Mouse (Mus musculus) heart, embryonic 13.5 days (tissue): ENCODE results near the gene Pik3cg. TPM values are rescaled to one million over a fixed set of nuclear protein-coding genes. Genes with fewer than 3 reads are reported as not detected.

Experiments
- ATAC-seq: fragments of 200-750 bp; cut with Nextera tagmentation; 2 replicates; pipeline ENCODE4 v1.8.0; 2017; ENCODE audit warnings: moderate TSS enrichment; ENCODE audit not compliant: insufficient number of reproducible peaks, low FRiP score, low TSS enrichment; ENCODE audit errors: extremely low read depth
- H3K27ac ChIP-seq: fragments of 300-500 bp; sonication (generic); replicated peaks from 2 replicates; pipeline ENCODE4 v1.5.1; 2015; ENCODE audit warnings: moderate library complexity, mild to moderate bottlenecking, inconsistent platforms
- H3K27me3 ChIP-seq: fragments of 300-500 bp; sonication (generic); replicated peaks from 2 replicates; pipeline ENCODE4 v1.6.1; 2015; ENCODE audit warnings: mild to moderate bottlenecking, inconsistent platforms
- H3K36me3 ChIP-seq: fragments of 300-500 bp; sonication (generic); 2 replicates; pipeline ENCODE4 v1.6.1; 2015; ENCODE audit warnings: mild to moderate bottlenecking, inconsistent platforms
- H3K4me1 ChIP-seq: fragments of 300-500 bp; sonication (generic); 2 replicates; pipeline ENCODE4 v1.6.1; 2015; ENCODE audit warnings: inconsistent platforms
- H3K4me2 ChIP-seq: fragments of 300-500 bp; sonication (generic); 2 replicates; pipeline ENCODE4 v1.6.1; 2015; ENCODE audit warnings: inconsistent platforms, mild to moderate bottlenecking, moderate library complexity
- H3K4me3 ChIP-seq: fragments of 300-500 bp; sonication (generic); 2 replicates; pipeline ENCODE4 v1.5.1; 2015; ENCODE audit warnings: moderate library complexity, mild to moderate bottlenecking, inconsistent platforms
- H3K9ac ChIP-seq: fragments of 300-500 bp; sonication (generic); 2 replicates; pipeline ENCODE4 v1.6.1; 2015; ENCODE audit warnings: inconsistent platforms, mild to moderate bottlenecking, moderate library complexity
- H3K9me3 ChIP-seq: fragments of 300-500 bp; sonication (generic); 2 replicates; pipeline ENCODE4 v1.6.1; 2016; ENCODE audit warnings: inconsistent platforms
- WGBS: fragments of 180-500 bp; shearing (Covaris S2); methylation state at CpG from one replicate; pipeline ENCODE4 v1.1.7; 2015; ENCODE audit warnings: mixed read lengths; 5-methylcytosine and 5-hydroxymethylcytosine counted together
- polyA plus RNA-seq: library from polyadenylated mRNA; unstranded; fragments of >200 nt; fragmentation: Nextera tagmentation; extraction: Ambion mirVana; gene quantifications from 2 replicates; pipeline ENCODE4 v1.2.1, GENCODE M21; 2015

The Pik3cg gene
- polyA plus RNA-seq, 1 experiment from 2014 or later: 1.2 TPM

DNA sequence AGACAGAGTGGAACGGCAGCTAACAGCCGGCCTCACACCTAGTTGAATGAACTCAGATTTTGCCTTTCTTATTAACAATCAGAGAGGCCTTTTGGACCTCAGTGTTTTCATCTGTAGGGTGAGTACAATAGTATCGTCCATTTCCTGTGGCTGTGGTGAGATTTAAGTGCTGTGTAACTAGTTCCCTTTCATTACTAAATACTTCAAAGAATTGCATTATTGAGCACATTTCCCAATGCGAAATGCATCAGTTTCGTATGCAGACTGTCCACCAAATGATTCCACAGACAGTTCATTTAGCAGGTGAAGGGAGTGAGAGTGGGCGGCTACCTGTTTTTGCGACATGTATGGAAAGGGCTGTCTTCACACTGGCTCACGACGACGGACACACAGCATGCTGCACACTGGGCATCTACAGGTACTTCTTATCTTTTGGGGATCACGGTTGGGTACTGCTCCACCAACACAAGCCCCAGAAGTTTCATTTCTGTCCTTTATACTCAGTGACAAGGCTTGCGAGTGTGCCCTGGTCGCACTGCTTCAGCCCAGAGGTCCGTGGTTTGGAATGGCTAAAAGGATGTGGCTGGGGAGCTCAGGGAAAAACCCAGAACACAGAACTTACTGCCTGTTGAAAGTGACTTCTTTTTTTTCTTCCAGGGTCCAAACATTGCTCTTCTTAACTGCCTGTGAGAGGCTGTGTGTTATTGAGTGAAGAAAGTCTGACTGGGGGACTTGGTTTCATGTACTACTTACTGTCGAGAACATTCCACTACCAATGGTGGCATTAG lies 25.6 kb downstream of the Pik3cg start:
- Histone ChIP-seq H3K4me2 (no peak overlapping the region), H3K27me3 (no peaks in the 10 kb centered on the region), H3K27ac (no peak overlapping the region), H3K9me3 (no peaks in the 10 kb centered on the region), H3K4me3 (no peak overlapping the region), H3K36me3 (no peaks in the 10 kb centered on the region), H3K9ac (no peak overlapping the region), H3K4me1 (no peaks in the 10 kb centered on the region)
- ATAC-seq: no peak
- 82% methylated on average over 15 of the region's 15 CpGs for WGBS

DNA sequence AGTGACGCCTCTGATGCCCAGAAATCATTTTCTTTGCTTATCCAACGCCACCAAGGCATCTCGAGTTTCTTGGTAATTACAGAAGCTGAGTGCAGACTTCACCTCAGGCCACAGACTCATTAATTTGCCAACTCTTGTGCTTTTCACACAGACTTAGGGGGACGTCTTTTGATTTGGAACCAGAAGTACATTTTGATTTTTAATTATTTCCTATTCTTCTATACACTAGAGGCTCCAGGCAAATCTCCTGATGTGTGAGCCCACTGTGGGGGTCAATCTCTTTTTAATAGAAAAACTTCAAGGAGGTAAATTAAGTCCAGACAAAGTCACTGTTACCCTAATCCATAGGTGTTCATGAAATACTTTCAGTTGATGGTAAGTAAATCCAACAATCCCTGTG lies 26.6 kb downstream of the Pik3cg start:
- no peak overlapping the region for H3K9ac ChIP-seq
- WGBS: 69% methylated on average over 4 of the region's 4 CpGs
- no peaks in the 10 kb centered on the region for H3K36me3 ChIP-seq

GRCm38 (mm10) chr12:32174437-32174836 lies 34.0 kb downstream of the Pik3cg start:
- no peak for ATAC-seq

More for the DNA sequence above, 26.6 kb downstream of the Pik3cg start:
- no peaks in the 10 kb centered on the region for H3K27me3 ChIP-seq
- H3K9me3 ChIP-seq: no peaks in the 10 kb centered on the region
- no peak overlapping the region for H3K4me3 ChIP-seq
- H3K27ac ChIP-seq: no peak overlapping the region
- no peaks in the 10 kb centered on the region for H3K4me1 ChIP-seq
- ATAC-seq: no peak
- no peak overlapping the region for H3K4me2 ChIP-seq

GRCm38 (mm10) chr12:32172826-32173225 lies 35.6 kb downstream of the Pik3cg start:
- no peak for ATAC-seq
- H3K9me3 ChIP-seq: no peaks in the 10 kb centered on the region
- no peak overlapping the region for H3K9ac ChIP-seq
- 87% methylated on average over 7 of the region's 7 CpGs for WGBS
- no peaks in the 10 kb centered on the region for H3K4me1 ChIP-seq
- peaks cover 3% of the 10 kb centered on the region; the same call in 1 of the 2 replicates for H3K27me3 ChIP-seq
- no peaks in the 10 kb centered on the region for H3K36me3 ChIP-seq
- H3K4me3 ChIP-seq: no peak overlapping the region
- H3K27ac ChIP-seq: no peak overlapping the region
- H3K4me2 ChIP-seq: no peak overlapping the region

More at GRCm38 (mm10) chr12:32174437-32174836, 34.0 kb downstream of the Pik3cg start:
- no peak overlapping the region for H3K4me3 ChIP-seq
- no peaks in the 10 kb centered on the region for H3K4me1 ChIP-seq
- no peaks in the 10 kb centered on the region for H3K9me3 ChIP-seq
- H3K36me3 ChIP-seq: no peaks in the 10 kb centered on the region
- 84% methylated on average over 6 of the region's 6 CpGs for WGBS
- 0 out of 2 replicates have a peak, but pooled peaks cover 3% of the 10 kb centered on the region for H3K27me3 ChIP-seq
- no peak overlapping the region for H3K27ac ChIP-seq
- H3K4me2 ChIP-seq: no peak overlapping the region
- H3K9ac ChIP-seq: no peak overlapping the region

DNA sequence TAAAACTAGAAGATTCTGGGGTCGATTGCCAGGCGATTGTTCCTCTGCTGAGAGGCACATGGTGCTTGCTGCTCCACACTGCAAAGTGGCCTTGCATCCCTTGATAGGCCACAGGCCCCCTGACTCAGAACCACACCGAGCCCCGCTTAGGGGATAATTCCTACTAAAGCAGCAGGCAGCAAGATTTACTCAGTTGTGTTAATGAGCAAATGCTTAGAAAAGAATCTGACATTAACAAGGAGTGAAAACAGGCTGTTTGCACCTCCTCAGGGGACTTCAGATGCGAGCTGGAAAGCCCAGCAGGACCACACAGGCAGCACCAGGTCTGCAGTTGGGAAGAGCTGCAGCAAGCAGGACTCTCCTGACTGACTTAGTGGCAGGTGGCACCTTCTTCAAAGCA lies 39.3 kb downstream of the Pik3cg start:
- Histone ChIP-seq H3K4me1 (no peaks in the 10 kb centered on the region), H3K27ac (no peak overlapping the region), H3K36me3 (no peaks in the 10 kb centered on the region), H3K9ac (no peak overlapping the region), H3K27me3 (peaks cover 3% of the 10 kb centered on the region; the same call in 1 of the 2 replicates), H3K4me3 (no peak overlapping the region), H3K4me2 (no peak overlapping the region), H3K9me3 (no peaks in the 10 kb centered on the region)
- no peak for ATAC-seq
- 23% methylated on average over 5 of the region's 5 CpGs for whole genome bisulfite sequencing

GRCm38 (mm10) chr12:32168751-32169150 lies 39.7 kb downstream of the Pik3cg start:
- Histone ChIP-seq H3K9me3 (no peaks in the 10 kb centered on the region), H3K4me2 (no peak overlapping the region), H3K27me3 (peaks cover 3% of the 10 kb centered on the region; the same call in 1 of the 2 replicates), H3K36me3 (no peaks in the 10 kb centered on the region), H3K4me1 (no peaks in the 10 kb centered on the region), H3K4me3 (no peak overlapping the region), H3K9ac (no peak overlapping the region), H3K27ac (no peak overlapping the region)
- ATAC-seq: no peak
- WGBS: 35% methylated on average over 3 of the region's 3 CpGs

GRCm38 (mm10) chr12:32163706-32164105 lies 44.8 kb downstream of the Pik3cg start:
- no peak overlapping the region for H3K4me2 ChIP-seq
- no peaks in the 10 kb centered on the region for H3K36me3 ChIP-seq
- H3K4me1 ChIP-seq: no peaks in the 10 kb centered on the region
- H3K9me3 ChIP-seq: no peaks in the 10 kb centered on the region
- H3K27ac ChIP-seq: no peak overlapping the region
- H3K27me3 ChIP-seq: no peaks in the 10 kb centered on the region; the same call in 1 of the 2 replicates
- ATAC-seq: no peak
- 68% methylated on average over 2 of the region's 2 CpGs for WGBS
- no peak overlapping the region for H3K9ac ChIP-seq
- H3K4me3 ChIP-seq: no peak overlapping the region

DNA sequence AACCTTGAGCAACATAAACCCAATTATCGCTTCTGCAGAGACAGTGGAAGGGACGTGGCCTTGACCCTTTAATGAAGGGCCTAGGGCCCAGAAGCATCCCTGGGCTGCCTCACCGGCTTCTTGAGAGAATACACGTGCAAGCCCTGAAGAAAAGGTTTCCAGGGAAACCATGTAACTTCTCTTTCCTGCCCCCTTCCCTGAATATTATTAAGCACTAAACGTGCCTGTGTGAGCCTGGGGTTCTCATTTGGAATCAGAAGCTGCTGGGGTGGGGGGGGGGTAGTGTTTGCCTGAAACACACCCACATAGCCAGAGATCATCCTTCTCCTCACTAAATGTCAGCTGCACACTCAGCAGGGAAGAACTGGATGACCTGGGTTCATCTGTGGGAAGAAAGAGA lies 49.7 kb downstream of the Pik3cg start:
- H3K4me1 ChIP-seq: no peaks in the 10 kb centered on the region
- ATAC-seq: no peak
- WGBS: 68% methylated on average over 5 of the region's 5 CpGs

DNA sequence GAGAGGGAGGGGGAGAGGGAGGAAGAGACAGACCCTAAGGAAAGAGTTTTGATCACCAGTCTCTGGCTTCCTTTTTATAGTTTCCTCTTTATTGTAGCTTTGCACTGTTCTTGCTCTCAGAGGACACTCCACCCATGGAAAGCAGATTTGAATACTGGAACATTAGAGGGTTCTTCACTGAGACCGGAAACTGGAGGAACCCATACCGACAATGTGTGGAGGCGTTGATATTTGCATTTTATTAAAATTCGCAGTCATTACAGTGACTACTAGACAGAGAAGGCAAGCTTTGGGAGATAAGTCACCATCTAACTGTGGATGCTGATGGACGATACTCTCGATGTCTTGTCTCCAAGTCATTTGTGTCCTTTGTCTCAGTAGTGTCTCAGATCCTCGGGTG lies 61.9 kb downstream of the Pik3cg start:
- WGBS: 70% methylated on average over 7 of the region's 7 CpGs

More for the DNA sequence above, 49.7 kb downstream of the Pik3cg start:
- Histone ChIP-seq H3K9me3 (no peaks in the 10 kb centered on the region), H3K9ac (no peak overlapping the region), H3K4me3 (no peak overlapping the region), H3K27me3 (no peaks in the 10 kb centered on the region), H3K4me2 (no peak overlapping the region), H3K27ac (no peak overlapping the region), H3K36me3 (no peaks in the 10 kb centered on the region)

DNA sequence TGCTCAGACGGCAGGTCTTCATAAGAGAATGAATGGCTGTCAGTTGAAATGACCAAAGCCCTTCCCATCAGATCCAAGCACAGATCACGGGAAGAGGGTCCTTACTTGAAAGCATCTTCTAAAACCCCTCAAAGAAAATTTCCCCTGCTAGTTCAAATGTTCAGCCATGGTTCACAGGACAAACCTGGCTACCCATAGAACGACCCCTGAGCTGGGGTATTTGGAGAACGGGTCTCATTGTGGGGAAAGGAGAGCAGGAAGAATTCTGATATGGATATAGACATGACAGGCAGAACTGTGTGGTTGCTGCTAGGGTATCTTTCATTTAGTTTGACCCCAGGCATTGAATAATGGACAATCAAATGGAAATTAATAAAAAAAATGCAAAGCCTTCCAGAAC lies 62.8 kb downstream of the Pik3cg start:
- H3K36me3 ChIP-seq: no peaks in the 10 kb centered on the region
- ATAC-seq: no peak
- H3K9me3 ChIP-seq: no peaks in the 10 kb centered on the region
- H3K4me3 ChIP-seq: no peak overlapping the region
- no peak overlapping the region for H3K27ac ChIP-seq
- H3K4me2 ChIP-seq: no peak overlapping the region
- no peak overlapping the region for H3K9ac ChIP-seq
- H3K4me1 ChIP-seq: peaks cover 13% of the 10 kb centered on the region
- H3K27me3 ChIP-seq: no peaks in the 10 kb centered on the region
- 74% methylated on average over 4 of the region's 4 CpGs for WGBS

More for the DNA sequence above, 61.9 kb downstream of the Pik3cg start:
- no peak for ATAC-seq
- H3K27me3 ChIP-seq: no peaks in the 10 kb centered on the region
- no peak overlapping the region for H3K9ac ChIP-seq
- no peak overlapping the region for H3K27ac ChIP-seq
- no peaks in the 10 kb centered on the region for H3K36me3 ChIP-seq
- peaks cover 13% of the 10 kb centered on the region for H3K4me1 ChIP-seq
- H3K4me2 ChIP-seq: no peak overlapping the region
- H3K4me3 ChIP-seq: no peak overlapping the region
- H3K9me3 ChIP-seq: no peaks in the 10 kb centered on the region

DNA sequence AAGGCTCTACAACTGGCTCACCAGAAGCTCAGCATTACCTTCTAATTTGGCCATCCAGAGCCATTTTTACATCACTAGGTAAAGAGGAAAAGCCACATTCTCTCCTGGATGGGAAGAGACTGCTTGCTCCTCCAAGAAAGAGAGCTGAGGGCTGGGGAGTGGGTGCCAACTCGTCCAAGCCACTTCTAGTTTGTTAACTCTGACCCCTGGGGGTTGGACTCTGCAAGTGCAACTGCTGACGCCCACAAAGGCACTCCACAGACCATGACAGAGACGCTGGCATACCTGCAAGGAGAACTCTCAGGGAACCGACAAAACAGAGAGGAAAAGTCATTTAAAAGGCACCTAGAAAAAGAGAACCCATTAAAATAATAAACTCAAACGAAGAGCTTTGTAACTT lies 63.9 kb downstream of the Pik3cg start:
- no peak for ATAC-seq
- H3K27ac ChIP-seq: no peak overlapping the region

DNA sequence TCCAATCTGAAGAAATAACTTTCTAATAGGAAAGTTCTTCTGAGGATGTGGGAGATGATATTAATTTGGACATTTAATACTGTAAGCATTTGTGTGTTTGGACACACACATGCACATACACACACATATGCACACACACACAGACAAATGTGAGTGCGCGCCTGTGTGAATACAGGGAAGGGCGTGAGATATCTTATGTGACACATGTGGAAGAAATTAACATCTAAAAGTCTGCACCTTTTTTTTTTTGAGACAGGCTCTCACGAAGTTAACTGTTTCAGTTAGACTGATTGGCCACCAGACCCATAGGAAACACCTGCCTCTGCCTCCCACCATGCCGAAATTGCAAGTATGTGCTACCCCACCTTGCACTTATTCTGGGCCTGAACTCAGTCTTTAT lies 64.7 kb downstream of the Pik3cg start:
- no peak for ATAC-seq

More for the DNA sequence above, 63.9 kb downstream of the Pik3cg start:
- H3K4me2 ChIP-seq: no peak overlapping the region
- no peak overlapping the region for H3K4me3 ChIP-seq
- H3K36me3 ChIP-seq: no peaks in the 10 kb centered on the region
- 2% methylated on average over 5 of the region's 5 CpGs for WGBS
- no peaks in the 10 kb centered on the region for H3K27me3 ChIP-seq
- no peak overlapping the region for H3K9ac ChIP-seq
- H3K9me3 ChIP-seq: no peaks in the 10 kb centered on the region
- peaks cover 13% of the 10 kb centered on the region for H3K4me1 ChIP-seq

More for the DNA sequence above, 64.7 kb downstream of the Pik3cg start:
- no peak overlapping the region for H3K4me3 ChIP-seq
- H3K36me3 ChIP-seq: no peaks in the 10 kb centered on the region
- no peaks in the 10 kb centered on the region for H3K9me3 ChIP-seq
- no peaks in the 10 kb centered on the region for H3K27me3 ChIP-seq
- H3K4me1 ChIP-seq: peaks cover 13% of the 10 kb centered on the region
- no peak overlapping the region for H3K4me2 ChIP-seq
- WGBS: 70% methylated on average over 5 of the region's 5 CpGs
- H3K27ac ChIP-seq: no peak overlapping the region
- no peak overlapping the region for H3K9ac ChIP-seq
